Comparison of ENCODE assay signal across 21 mouse cellular contexts in the genomic region with DNA sequence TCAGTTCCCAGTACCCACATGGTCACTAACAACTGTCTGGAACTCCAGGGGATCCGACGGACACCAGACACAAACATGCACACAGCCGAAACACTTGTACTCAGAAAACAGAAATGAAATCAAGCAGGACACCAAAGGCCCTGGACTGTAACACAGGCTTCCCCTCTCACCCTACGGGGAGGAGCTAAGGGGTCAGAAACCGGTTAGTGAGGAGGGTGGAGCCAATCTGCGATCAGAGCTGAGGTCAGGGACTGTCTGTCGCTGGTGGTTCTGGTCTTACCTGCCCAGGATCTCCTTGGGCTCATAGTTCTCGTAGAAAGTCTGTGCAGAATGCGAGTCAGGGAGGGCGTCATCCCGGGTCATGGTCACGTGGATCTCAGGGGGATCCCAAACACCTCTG. TPM values are rescaled to one million over a fixed set of nuclear protein-coding genes. Genes with fewer than 3 reads are reported as not detected.
"Had no signal": no experiment of that assay in that cellular context is flagged by ENCODE, and none has a peak within 500 bp of the region (broad histone marks: within the 10 kb centered on the region; RNA-seq: fewer than 3 reads in every experiment).

No protein-coding gene starts in this region.

- H3K9me3 ChIP-seq: limb, embryonic 10.5 days; limb, embryonic 13.5 days; liver, embryonic 12.5 days; megakaryocyte, embryonic 14.5 days; midbrain, embryonic 13.5 days; neural tube, embryonic 13.5 days had no signal

- ATAC-seq: liver, embryonic 12.5 days; lung, postnatal 0 days; midbrain, embryonic 13.5 days; midbrain, embryonic 16.5 days had no signal

- H3K4me3 ChIP-seq: layer of hippocampus, adult 2 months; limb, embryonic 10.5 days; limb, embryonic 13.5 days; liver, embryonic 12.5 days; megakaryocyte, embryonic 14.5 days; midbrain, embryonic 10.5 days; midbrain, embryonic 13.5 days; myocyte; neural tube, embryonic 13.5 days had no signal

- H3K9ac ChIP-seq: limb, embryonic 13.5 days; liver, embryonic 12.5 days; lung, embryonic 14.5 days; midbrain, embryonic 13.5 days; neural tube, embryonic 13.5 days had no signal

- DNase-seq: kidney, postnatal 25 days; layer of hippocampus, adult 9-11 months; liver; lung, embryonic 14.5 days; thymus, adult 18-20 months; thymus, postnatal 36 days had no signal

- H3K27ac ChIP-seq: kidney, postnatal 0 days; layer of hippocampus, adult 2 months; limb, embryonic 10.5 days; limb, embryonic 13.5 days; liver, embryonic 12.5 days; macrophage; midbrain, embryonic 10.5 days; midbrain, embryonic 13.5 days; neural tube, embryonic 13.5 days; stomach, postnatal 0 days had no signal

- H3K27me3 ChIP-seq: limb, embryonic 13.5 days; liver, embryonic 12.5 days; midbrain, embryonic 13.5 days; neural tube, embryonic 13.5 days had no signal

- H3K36me3 ChIP-seq: limb, embryonic 10.5 days; limb, embryonic 13.5 days; liver, embryonic 12.5 days; midbrain, embryonic 10.5 days; midbrain, embryonic 13.5 days; neural tube, embryonic 13.5 days had no signal

- H3K4me2 ChIP-seq: limb, embryonic 13.5 days; liver, embryonic 12.5 days; lung, embryonic 14.5 days; midbrain, embryonic 13.5 days; neural tube, embryonic 13.5 days had no signal

- H3K4me1 ChIP-seq: limb, embryonic 10.5 days; limb, embryonic 13.5 days; liver, embryonic 12.5 days; midbrain, embryonic 10.5 days; midbrain, embryonic 13.5 days; neural tube, embryonic 13.5 days had no signal

RNA-seq across cellular contexts. Expression of gene Phkg1, which starts 24.4 kb away (rescaled TPM):
- polyA plus RNA-seq: macrophage; stomach, embryonic 14.5 days had no signal
